Mouse (Mus musculus) heart, adult 8-10 months (tissue): ENCODE measurements at regions not wholly inside any gene's neighbourhood (a gene's known extent, or its start where the extent isn't known, plus 50 kb on each side); places are given as distances from the start of the nearest gene placed in this dataset.

Experiments
- DNase-seq: peaks from one replicate; pipeline ENCODE4 v3.0.0; 2022; ENCODE audit warnings: low spot score

DNA sequence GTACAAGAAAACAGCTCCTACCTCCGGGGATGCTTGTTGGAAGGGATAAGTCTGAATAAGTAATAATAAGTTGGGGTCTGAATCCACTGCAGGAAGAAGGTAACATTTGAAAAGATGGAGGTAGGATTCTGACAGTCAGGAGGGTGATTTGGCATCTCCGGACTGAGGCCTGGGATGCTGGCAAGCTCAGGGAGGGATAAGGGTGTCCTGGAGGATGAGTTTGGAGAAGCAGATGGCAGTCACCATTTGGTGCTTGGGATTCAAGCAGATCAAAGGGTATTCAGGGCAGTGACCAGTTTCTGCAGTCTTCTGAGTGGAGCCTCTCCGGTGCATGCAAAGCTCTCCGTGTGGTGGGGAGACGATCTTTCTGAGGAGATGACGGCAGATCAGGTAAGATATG, 62.9 kb upstream of the Gm2310 start:
- no peak for DNase-seq

DNA sequence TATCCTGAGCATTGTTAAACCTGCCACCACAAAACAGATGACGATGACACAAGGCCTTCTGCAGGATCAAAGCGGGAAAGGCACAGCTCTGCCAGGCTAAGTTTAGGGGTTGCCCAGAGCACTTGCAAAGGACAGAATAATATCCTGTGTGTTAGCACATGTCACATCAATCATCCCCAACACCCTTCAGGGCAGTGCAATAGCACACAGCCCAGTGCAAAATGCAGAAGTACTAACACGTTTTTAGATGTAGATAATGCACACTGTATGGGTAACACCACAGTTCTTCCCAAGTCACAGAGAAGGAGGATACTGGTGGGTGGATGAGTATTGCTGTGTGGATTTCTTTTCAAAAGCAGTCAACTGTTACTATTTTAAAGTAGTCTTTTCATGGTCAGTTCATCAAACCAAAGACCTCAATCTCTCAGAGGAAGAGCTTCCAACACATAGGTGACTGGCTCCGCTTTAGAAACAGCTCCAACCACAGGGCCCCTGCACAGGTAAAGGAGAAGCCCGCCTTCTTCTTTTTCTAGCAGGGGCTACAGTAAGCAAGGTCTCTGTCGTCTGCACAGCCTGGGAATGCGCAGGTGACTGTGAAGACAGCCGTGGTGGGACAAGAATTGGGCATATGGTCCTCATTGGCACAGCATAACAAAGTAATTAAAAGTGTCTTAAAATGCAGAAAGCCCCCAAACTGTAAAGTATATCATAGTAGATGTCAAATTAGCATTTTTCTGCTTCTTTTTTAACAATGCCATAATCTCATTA, 61.6 kb upstream of the Gm2310 start:
- DNase-seq, result no peak

- DNase-seq, result no peak
These were observed 60.3 kb upstream of the Gm2310 start for GRCm38 (mm10) chr15:8580077-8580476.

- peak; percentile 53 for DNase-seq
These were observed 57.7 kb upstream of the Gm2310 start for GRCm38 (mm10) chr15:8577480-8577881.

DNA sequence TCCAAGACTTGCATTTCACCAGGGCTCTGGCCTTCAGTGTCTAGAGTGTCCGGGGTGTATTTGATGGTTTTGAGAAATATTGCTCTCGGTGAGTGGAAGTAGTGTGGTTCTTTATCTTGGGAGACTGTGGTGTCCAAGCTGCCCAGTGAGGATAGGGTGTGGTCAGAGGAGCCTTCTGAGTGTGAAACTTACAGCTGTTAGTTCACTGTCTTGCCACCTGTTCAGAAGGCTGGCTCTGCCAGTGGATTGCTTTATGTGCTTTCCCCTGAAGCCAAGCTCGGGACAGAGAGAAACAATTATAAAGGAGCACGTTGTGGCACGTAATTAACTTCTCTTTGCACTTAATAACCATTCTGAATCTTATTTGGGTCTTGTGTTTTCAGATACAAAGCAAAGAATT, 57.2 kb upstream of the Gm2310 start:
- no peak for DNase-seq

DNA sequence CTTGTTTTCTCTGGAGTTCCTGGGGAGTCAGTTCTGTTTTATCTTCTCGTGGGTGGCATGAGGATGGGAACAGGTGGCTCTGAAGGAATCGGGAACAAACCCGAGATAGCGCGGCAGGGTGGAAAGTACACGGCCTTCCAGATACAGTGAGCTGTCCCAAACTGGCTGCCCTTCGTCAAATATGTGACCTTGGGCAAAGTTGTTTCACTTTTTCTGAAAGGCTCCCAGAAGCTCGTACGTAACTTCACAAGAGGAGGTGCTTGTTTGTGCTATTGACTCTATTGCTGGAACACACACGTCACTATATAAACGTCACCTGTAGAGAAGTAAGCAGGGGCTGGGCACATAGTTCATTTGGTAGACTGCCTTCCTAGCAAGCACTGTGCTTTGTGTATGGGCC, 49.9 kb upstream of the Gm2310 start:
- DNase-seq, result no peak
